Mouse (Mus musculus) heart, embryonic 15.5 days (tissue): Measurements from ENCODE around the gene Dnajc21. TPM values are rescaled to one million over a fixed set of nuclear protein-coding genes. Genes with fewer than 3 reads are reported as not detected.

Experiments
- polyA plus RNA-seq: library from polyadenylated mRNA; unstranded; fragments of >200 nt; fragmentation: Nextera tagmentation; extraction: Ambion mirVana; gene quantifications from 2 replicates; pipeline ENCODE4 v1.2.1, GENCODE M21; 2015

Dnajc21 gene
- polyA plus RNA-seq, 1 experiment from 2014 or later: 9.6 TPM

Other genes with a start within 250 kb of the Dnajc21 start
- not detected in 2 replicates for gene Gm21973, start 145.1 kb downstream of the Dnajc21 start, polyA plus RNA-seq
- not detected in 2 replicates for gene Agxt2, start 112.0 kb downstream of the Dnajc21 start, polyA plus RNA-seq
- gene Brix1, start 15.4 kb upstream of the Dnajc21 start, polyA plus RNA-seq: 48.5 and 59.9 TPM in 2 replicates
- gene Rad1, start 15.5 kb upstream of the Dnajc21 start, polyA plus RNA-seq: 17.9 and 22.9 TPM in 2 replicates
- gene Ttc23l, start 88.2 kb upstream of the Dnajc21 start, polyA plus RNA-seq: not detected in 2 replicates
- 13.8 and 17.1 TPM in 2 replicates for gene Rai14, start 244.1 kb upstream of the Dnajc21 start, polyA plus RNA-seq